Mouse (Mus musculus) right cerebral cortex, postnatal 14 days (tissue): ENCODE measurements around the gene Fosl2.
"Not testable (repeated sequence)": the region's sequence is repeated elsewhere in the genome, so short reads cannot be mapped to it uniquely, and the experiment has no call there.

ENCODE experiments used
- DNase-seq: peaks from one replicate; pipeline ENCODE4 v3.0.0; 2022

Fosl2 gene

GRCm38 (mm10) chr5:32134051-32134732 is 1.4 kb upstream of the Fosl2 start:
- DNase-seq = peak; percentile 17

GRCm38 (mm10) chr5:32134903-32135335 is 682 bp upstream of the Fosl2 start:
- no peak for DNase-seq

GRCm38 (mm10) chr5:32136301-32136863 is 781 bp downstream of the Fosl2 start:
- DNase-seq = peak; percentile 50

GRCm38 (mm10) chr5:32137106-32137522 is 1.5 kb downstream of the Fosl2 start:
- no peak for DNase-seq

- DNase-seq = no peak
Observed at GRCm38 (mm10) chr5:32138446-32139195, 3.0 kb downstream of the Fosl2 start.

GRCm38 (mm10) chr5:32139516-32140037 is 4.0 kb downstream of the Fosl2 start:
- no peak for DNase-seq

GRCm38 (mm10) chr5:32141899-32142298 is 6.3 kb downstream of the Fosl2 start:
- no peak for DNase-seq

GRCm38 (mm10) chr5:32143433-32143970 is 7.9 kb downstream of the Fosl2 start:
- DNase-seq = no peak

- DNase-seq = no peak
Observed at GRCm38 (mm10) chr5:32146281-32146680, 10.7 kb downstream of the Fosl2 start.

- no peak for DNase-seq
Observed at GRCm38 (mm10) chr5:32148593-32148992, 13.0 kb downstream of the Fosl2 start.

- no peak for DNase-seq
Observed at GRCm38 (mm10) chr5:32151244-32151643, 15.6 kb downstream of the Fosl2 start.

GRCm38 (mm10) chr5:32152725-32153417 is 17.3 kb downstream of the Fosl2 start:
- DNase-seq = no peak

GRCm38 (mm10) chr5:32153418-32153740 is 17.8 kb downstream of the Fosl2 start:
- DNase-seq = no peak

GRCm38 (mm10) chr5:32153791-32154490 is 18.3 kb downstream of the Fosl2 start:
- no peak for DNase-seq

- DNase-seq = no peak
Observed at GRCm38 (mm10) chr5:32154931-32155688, 19.5 kb downstream of the Fosl2 start.

- DNase-seq = no peak
Observed at GRCm38 (mm10) chr5:32155927-32156326, 20.3 kb downstream of the Fosl2 start.

GRCm38 (mm10) chr5:32163478-32164043 is 28.0 kb downstream of the Fosl2 start:
- DNase-seq = no peak

GRCm38 (mm10) chr5:32172188-32172587 is 36.6 kb downstream of the Fosl2 start:
- no peak for DNase-seq

GRCm38 (mm10) chr5:32176800-32177199 is 41.2 kb downstream of the Fosl2 start:
- DNase-seq = no peak

- no peak for DNase-seq
Observed at GRCm38 (mm10) chr5:32177737-32178136, 42.1 kb downstream of the Fosl2 start.

GRCm38 (mm10) chr5:32178720-32179119 is 43.1 kb downstream of the Fosl2 start:
- DNase-seq = not testable (repeated sequence)
